Mouse (Mus musculus): ENCODE data around the gene Ensa. TPM values are rescaled to one million over a fixed set of nuclear protein-coding genes. Genes with fewer than 3 reads are reported as not detected.

Gene Ensa
- polyA plus RNA-seq, 1 experiment from 2014 or later: 69.7 TPM

GRCm38 (mm10) chr3:95630856-95631255, 6.1 kb downstream of the Ensa start:
- DNase-seq (ENCODE audit: low spot score): no peak
- no peaks in the 10 kb centered on the region for H3K9me3 ChIP-seq (replicated peaks; ENCODE audit: control insufficient read depth, low read length)
- no peak for ATAC-seq (replicated peaks; ENCODE audit: insufficient number of reproducible peaks, low FRiP score, low TSS enrichment, low read depth)
- WGBS: 91% methylated on average over 3 of the region's 3 CpGs
- no peaks in the 10 kb centered on the region for H3K27me3 ChIP-seq (ENCODE audit: control insufficient read depth, insufficient read depth, low read length)
- no peak overlapping the region for H3K27ac ChIP-seq (replicated peaks; ENCODE audit: low read depth, low read length)
- peaks cover 8% of the 10 kb centered on the region for H3K36me3 ChIP-seq (replicated peaks; ENCODE audit: control insufficient read depth, insufficient read depth, low read depth, low read length)
- H3K4me3 ChIP-seq (ENCODE audit: low read depth, low read length): no peak overlapping the region
- no peak overlapping the region for H3K9ac ChIP-seq (replicated peaks; ENCODE audit: low read length)
- no peak overlapping the region for H3K4me2 ChIP-seq (ENCODE audit: low read depth, low read length)
- H3K4me1 ChIP-seq (ENCODE audit: control insufficient read depth, insufficient read depth, low read length): no peaks in the 10 kb centered on the region; the same call in 1 of the 2 replicates

- Histone ChIP-seq H3K4me3 (ENCODE audit: low read depth, low read length) (no peak overlapping the region), H3K9me3 (replicated peaks; ENCODE audit: control insufficient read depth, low read length) (no peaks in the 10 kb centered on the region), H3K27me3 (ENCODE audit: control insufficient read depth, insufficient read depth, low read length) (no peaks in the 10 kb centered on the region), H3K9ac (replicated peaks; ENCODE audit: low read length) (no peak overlapping the region), H3K36me3 (replicated peaks; ENCODE audit: control insufficient read depth, insufficient read depth, low read depth, low read length) (peaks cover 8% of the 10 kb centered on the region), H3K4me1 (ENCODE audit: control insufficient read depth, insufficient read depth, low read length) (no peaks in the 10 kb centered on the region), H3K4me2 (ENCODE audit: low read depth, low read length) (no peak overlapping the region), H3K27ac (replicated peaks; ENCODE audit: low read depth, low read length) (no peak overlapping the region)
- ATAC-seq (replicated peaks; ENCODE audit: insufficient number of reproducible peaks, low FRiP score, low TSS enrichment, low read depth) (no peak), DNase-seq (ENCODE audit: low spot score) (no peak)
- 80% methylated on average over 6 of the region's 6 CpGs for WGBS
Observed at GRCm38 (mm10) chr3:95631304-95631703, 6.5 kb downstream of the Ensa start.

GRCm38 (mm10) chr3:95632648-95633588, 8.1 kb downstream of the Ensa start:
- H3K4me1 ChIP-seq (ENCODE audit: control insufficient read depth, insufficient read depth, low read length): no peaks in the 10 kb centered on the region
- H3K4me2 ChIP-seq (ENCODE audit: low read depth, low read length): no peak overlapping the region
- WGBS: 77% methylated on average over 12 of the region's 12 CpGs
- no peak for ATAC-seq (replicated peaks; ENCODE audit: insufficient number of reproducible peaks, low FRiP score, low TSS enrichment, low read depth)
- no peak overlapping the region for H3K9ac ChIP-seq (replicated peaks; ENCODE audit: low read length)
- H3K27ac ChIP-seq (replicated peaks; ENCODE audit: low read depth, low read length): no peak overlapping the region
- no peaks in the 10 kb centered on the region for H3K9me3 ChIP-seq (replicated peaks; ENCODE audit: control insufficient read depth, low read length)
- H3K4me3 ChIP-seq (ENCODE audit: low read depth, low read length): no peak overlapping the region
- no peaks in the 10 kb centered on the region for H3K27me3 ChIP-seq (ENCODE audit: control insufficient read depth, insufficient read depth, low read length)
- H3K36me3 ChIP-seq (replicated peaks; ENCODE audit: control insufficient read depth, insufficient read depth, low read depth, low read length): peaks cover 8% of the 10 kb centered on the region
- peak; percentile 31 for DNase-seq (ENCODE audit: low spot score)

GRCm38 (mm10) chr3:95635636-95636035, 10.8 kb downstream of the Ensa start:
- Histone ChIP-seq H3K36me3 (replicated peaks; ENCODE audit: control insufficient read depth, insufficient read depth, low read depth, low read length) (no peaks in the 10 kb centered on the region; the same call in 1 of the 2 replicates), H3K4me3 (ENCODE audit: low read depth, low read length) (no peak overlapping the region), H3K9me3 (replicated peaks; ENCODE audit: control insufficient read depth, low read length) (no peaks in the 10 kb centered on the region), H3K27ac (replicated peaks; ENCODE audit: low read depth, low read length) (no peak overlapping the region), H3K4me2 (ENCODE audit: low read depth, low read length) (no peak overlapping the region), H3K4me1 (ENCODE audit: control insufficient read depth, insufficient read depth, low read length) (no peaks in the 10 kb centered on the region), H3K9ac (replicated peaks; ENCODE audit: low read length) (no peak overlapping the region), H3K27me3 (ENCODE audit: control insufficient read depth, insufficient read depth, low read length) (no peaks in the 10 kb centered on the region)
- ATAC-seq (replicated peaks; ENCODE audit: insufficient number of reproducible peaks, low FRiP score, low TSS enrichment, low read depth) (no peak), DNase-seq (ENCODE audit: low spot score) (no peak)
- WGBS: 77% methylated on average over 4 of the region's 4 CpGs

- H3K27me3 ChIP-seq (ENCODE audit: control insufficient read depth, insufficient read depth, low read length): no peaks in the 10 kb centered on the region
- no peak for DNase-seq (ENCODE audit: low spot score)
- no peaks in the 10 kb centered on the region for H3K4me1 ChIP-seq (ENCODE audit: control insufficient read depth, insufficient read depth, low read length)
- H3K9ac ChIP-seq (replicated peaks; ENCODE audit: low read length): no peak overlapping the region
- no peak overlapping the region for H3K4me3 ChIP-seq (ENCODE audit: low read depth, low read length)
- no peak overlapping the region for H3K27ac ChIP-seq (replicated peaks; ENCODE audit: low read depth, low read length)
- ATAC-seq (replicated peaks; ENCODE audit: insufficient number of reproducible peaks, low FRiP score, low TSS enrichment, low read depth): no peak
- H3K9me3 ChIP-seq (replicated peaks; ENCODE audit: control insufficient read depth, low read length): no peaks in the 10 kb centered on the region
- WGBS: 85% methylated on average over 4 of the region's 4 CpGs
- no peak overlapping the region for H3K4me2 ChIP-seq (ENCODE audit: low read depth, low read length)
- no peaks in the 10 kb centered on the region; the same call in 1 of the 2 replicates for H3K36me3 ChIP-seq (replicated peaks; ENCODE audit: control insufficient read depth, insufficient read depth, low read depth, low read length)
Observed at GRCm38 (mm10) chr3:95636072-95636471, 11.3 kb downstream of the Ensa start.

- no peak overlapping the region for H3K9ac ChIP-seq (replicated peaks; ENCODE audit: low read length)
- no peaks in the 10 kb centered on the region for H3K9me3 ChIP-seq (replicated peaks; ENCODE audit: control insufficient read depth, low read length)
- DNase-seq (ENCODE audit: low spot score) (no peak), ATAC-seq (replicated peaks; ENCODE audit: insufficient number of reproducible peaks, low FRiP score, low TSS enrichment, low read depth) (no peak)
- WGBS: 89% methylated on average over 1 of the region's 1 CpGs
- no peaks in the 10 kb centered on the region for H3K4me1 ChIP-seq (ENCODE audit: control insufficient read depth, insufficient read depth, low read length)
- no peak overlapping the region for H3K4me2 ChIP-seq (ENCODE audit: low read depth, low read length)
- H3K36me3 ChIP-seq (replicated peaks; ENCODE audit: control insufficient read depth, insufficient read depth, low read depth, low read length): no peaks in the 10 kb centered on the region
- H3K27ac ChIP-seq (replicated peaks; ENCODE audit: low read depth, low read length): no peak overlapping the region
- no peak overlapping the region for H3K4me3 ChIP-seq (ENCODE audit: low read depth, low read length)
- no peaks in the 10 kb centered on the region for H3K27me3 ChIP-seq (ENCODE audit: control insufficient read depth, insufficient read depth, low read length)
Observed at GRCm38 (mm10) chr3:95639694-95640093, 14.9 kb downstream of the Ensa start.

- Histone ChIP-seq H3K9ac (replicated peaks; ENCODE audit: low read length) (no peak overlapping the region), H3K4me3 (ENCODE audit: low read depth, low read length) (no peak overlapping the region), H3K27me3 (ENCODE audit: control insufficient read depth, insufficient read depth, low read length) (no peaks in the 10 kb centered on the region), H3K9me3 (replicated peaks; ENCODE audit: control insufficient read depth, low read length) (no peaks in the 10 kb centered on the region), H3K4me1 (ENCODE audit: control insufficient read depth, insufficient read depth, low read length) (no peaks in the 10 kb centered on the region), H3K27ac (replicated peaks; ENCODE audit: low read depth, low read length) (no peak overlapping the region), H3K36me3 (replicated peaks; ENCODE audit: control insufficient read depth, insufficient read depth, low read depth, low read length) (no peaks in the 10 kb centered on the region), H3K4me2 (ENCODE audit: low read depth, low read length) (no peak overlapping the region)
- DNase-seq (ENCODE audit: low spot score): no peak
- no peak for ATAC-seq (replicated peaks; ENCODE audit: insufficient number of reproducible peaks, low FRiP score, low TSS enrichment, low read depth)
- WGBS: 90% methylated on average over 7 of the region's 7 CpGs
Observed at GRCm38 (mm10) chr3:95643097-95643496, 18.3 kb downstream of the Ensa start.

Measured in embryonic facial prominence, embryonic 11.5 days (tissue).